Mouse (Mus musculus) CH12.LX (cell line): Measurements from ENCODE around the gene 4930595D18Rik. TPM values are rescaled to one million over a fixed set of nuclear protein-coding genes. Genes with fewer than 3 reads are reported as not detected.

ENCODE experiments used
- DNase-seq: peaks from one replicate; pipeline ENCODE4 v3.0.0-alpha.2; 2013; ENCODE audit errors: extremely low read depth
- H3K27ac ChIP-seq: 2 replicates; pipeline ENCODE4 v1.5.1; 2012; ENCODE audit warnings: low read depth, mild to moderate bottlenecking, control low read depth, moderate library complexity; ENCODE audit not compliant: insufficient read depth
- H3K27me3 ChIP-seq: replicated peaks from 2 replicates; pipeline ENCODE3; 2012; ENCODE audit warnings: inconsistent platforms
- H3K36me3 ChIP-seq, 2 experiments: replicated peaks in 1 of 2; 2 replicates each; pipeline versions ENCODE3 to v1.6.1; 2012; ENCODE audit warnings: inconsistent platforms in 1 of 2, low read length in 1 of 2, mild to moderate bottlenecking in 1 of 2, mixed read lengths in 1 of 2, moderate library complexity in 1 of 2; ENCODE audit not compliant: control insufficient read depth in 1 of 2, insufficient read depth in 1 of 2
- H3K4me1 ChIP-seq, 2 experiments: 2 replicates each; pipeline ENCODE4 v1.6.1; 2012; ENCODE audit warnings: inconsistent platforms in 1 of 2, moderate library complexity in 1 of 2; ENCODE audit not compliant: insufficient read depth in 2 of 2, control insufficient read depth in 1 of 2
- H3K4me2 ChIP-seq: 2 replicates; pipeline ENCODE4 v1.6.1; 2012; ENCODE audit warnings: low read depth, mild to moderate bottlenecking, control low read depth; ENCODE audit not compliant: poor library complexity, insufficient read depth, severe bottlenecking
- H3K4me3 ChIP-seq, 3 experiments: fragments of 150-350 bp in 1 of 3; sonication (generic) in 1 of 3; replicated peaks in 1 of 3; 2 replicates each; pipeline versions ENCODE3 to v1.5.1; 2011 to 2012; ENCODE audit warnings: low read depth in 2 of 3, low read length in 2 of 3, mild to moderate bottlenecking in 2 of 3, moderate library complexity in 2 of 3, control low read depth in 1 of 3, improper control_type of control experiment in 1 of 3, inconsistent platforms in 1 of 3, mixed read lengths in 1 of 3; ENCODE audit not compliant: poor library complexity in 1 of 3
- H3K79me2 ChIP-seq: replicated peaks from 2 replicates; pipeline ENCODE4 v1.6.1; 2012; ENCODE audit warnings: mild to moderate bottlenecking, moderate library complexity; ENCODE audit not compliant: control insufficient read depth, poor library complexity, insufficient read depth, severe bottlenecking; ENCODE audit errors: extremely low read depth
- H3K9ac ChIP-seq: 2 replicates; pipeline ENCODE4 v1.6.1; 2012; ENCODE audit warnings: low read depth, mild to moderate bottlenecking, control low read depth, moderate library complexity; ENCODE audit not compliant: insufficient read depth
- H3K9me3 ChIP-seq: replicated peaks from 2 replicates; pipeline ENCODE3; 2012; ENCODE audit warnings: low read length, inconsistent platforms, mixed read lengths
- BHLHE40 ChIP-seq: IDR thresholded peaks from 2 replicates; pipeline ENCODE4 v1.6.1; 2011; ENCODE audit warnings: mild to moderate bottlenecking, low read depth, low read length, improper control_type of control experiment
- CHD2 ChIP-seq: IDR thresholded peaks from 2 replicates; pipeline ENCODE4 v1.6.1; 2011; ENCODE audit warnings: low read length, improper control_type of control experiment
- ELF1 ChIP-seq: IDR thresholded peaks from 2 replicates; pipeline ENCODE4 v1.6.1; 2014; ENCODE audit warnings: low read depth, mild to moderate bottlenecking, inconsistent platforms, low read length, improper control_type of control experiment
- IRF4 ChIP-seq: IDR thresholded peaks from 2 replicates; pipeline ENCODE4 v1.6.1; 2014; ENCODE audit warnings: low read depth, mild to moderate bottlenecking, inconsistent platforms, low read length, improper control_type of control experiment
- JUN ChIP-seq: IDR thresholded peaks from 2 replicates; pipeline ENCODE4 v1.6.1; 2011; ENCODE audit warnings: low read depth, mild to moderate bottlenecking, low read length, improper control_type of control experiment, moderate library complexity; ENCODE audit not compliant: insufficient read depth
- JUND ChIP-seq: conservative IDR thresholded peaks from 2 replicates; pipeline ENCODE4 v1.6.1; 2011; ENCODE audit warnings: low read depth, low read length, improper control_type of control experiment
- KAT2A ChIP-seq: IDR thresholded peaks from 2 replicates; pipeline ENCODE4 v1.6.1; 2012; ENCODE audit warnings: low read length, improper control_type of control experiment, inconsistent platforms; ENCODE audit not compliant: insufficient replicate concordance
- MAFK ChIP-seq: IDR thresholded peaks from 2 replicates; pipeline ENCODE4 v1.6.1; 2011; ENCODE audit warnings: low read length, improper control_type of control experiment; ENCODE audit not compliant: insufficient replicate concordance
- MAZ ChIP-seq: IDR thresholded peaks from 2 replicates; pipeline ENCODE4 v1.6.1; 2012; ENCODE audit warnings: low read depth, mild to moderate bottlenecking, inconsistent platforms, low read length, improper control_type of control experiment, moderate library complexity
- MEF2A ChIP-seq: IDR thresholded peaks from 2 replicates; pipeline ENCODE4 v1.6.1; 2014; ENCODE audit warnings: low read depth, mild to moderate bottlenecking, inconsistent platforms, low read length, improper control_type of control experiment, borderline replicate concordance
- MYC ChIP-seq: IDR thresholded peaks from 2 replicates; pipeline ENCODE4 v1.6.1; 2011; ENCODE audit warnings: low read depth, mild to moderate bottlenecking, improper control_type of control experiment, low read length
- POLR2A ChIP-seq: IDR thresholded peaks from 2 replicates; pipeline ENCODE4 v1.6.1; 2011; ENCODE audit warnings: low read depth, mild to moderate bottlenecking, improper control_type of control experiment, low read length
- POLR2AphosphoS2 ChIP-seq: IDR thresholded peaks from 2 replicates; pipeline ENCODE4 v1.6.1; 2011; ENCODE audit warnings: low read depth, low read length, improper control_type of control experiment
- RCOR1 ChIP-seq: conservative IDR thresholded peaks from 2 replicates; pipeline ENCODE4 v1.6.1; 2012; ENCODE audit warnings: low read depth, mild to moderate bottlenecking, inconsistent platforms, low read length, improper control_type of control experiment
- SIN3A ChIP-seq: IDR thresholded peaks from 2 replicates; pipeline ENCODE4 v1.6.1; 2012; ENCODE audit warnings: low read length, improper control_type of control experiment, inconsistent platforms
- SMC3 ChIP-seq: IDR thresholded peaks from 2 replicates; pipeline ENCODE4 v1.6.1; 2011; ENCODE audit warnings: low read depth, low read length, improper control_type of control experiment
- TCF12 ChIP-seq: IDR thresholded peaks from 2 replicates; pipeline ENCODE4 v1.6.1; 2014; ENCODE audit warnings: low read depth, mild to moderate bottlenecking, inconsistent platforms, low read length, improper control_type of control experiment
- USF1 ChIP-seq: IDR thresholded peaks from 2 replicates; pipeline ENCODE4 v1.6.1; 2014; ENCODE audit warnings: low read depth, mild to moderate bottlenecking, inconsistent platforms, low read length, improper control_type of control experiment
- USF2 ChIP-seq: conservative IDR thresholded peaks from 2 replicates; pipeline ENCODE4 v1.6.1; 2011; ENCODE audit warnings: low read depth, low read length, improper control_type of control experiment
- ZKSCAN1 ChIP-seq: IDR thresholded peaks from 2 replicates; pipeline ENCODE4 v1.6.1; 2012; ENCODE audit warnings: low read depth, inconsistent platforms, low read length, improper control_type of control experiment, borderline replicate concordance
- dilution Hi-C: fragments of 300-500 bp; cut with MboI; formaldehyde crosslinking; loops from 2 replicates; pipeline ENCODE4 v1.14.3; 2020; ENCODE audit warnings: low sequenced_read_pairs; ENCODE audit not compliant: extremely low pct_unique_long_range_greater_than_20kb, extremely low pct_ligation_motif_present
- in situ Hi-C: fragments of 300-500 bp; cut with MboI; formaldehyde crosslinking; loops from 3 replicates; pipeline ENCODE4 v1.14.3; 2019; ENCODE audit warnings: low sequenced_read_pairs, low pct_ligation_motif_present, low pct_unique_long_range_greater_than_20kb, mixed read lengths
- polyA plus RNA-seq: library from polyadenylated mRNA; unstranded; fragments of >175 nt; gene quantifications from 2 replicates; pipeline ENCODE4 v1.2.1, GENCODE M21; 2012; ENCODE audit warnings: low read depth; ENCODE audit not compliant: insufficient read length
- total RNA-seq, 2 experiments: library from RNA; depleted of rRNA; stranded (reverse); fragments of 300-350 nt in 1 of 2; fragments of >200 nt in 1 of 2; gene quantifications; 2 replicates each; pipeline ENCODE4 v1.2.3; 2012 to 2014

4930595D18Rik gene
- not detected in 2 replicates for total RNA-seq (2012; rRNA removed)
- total RNA-seq (2014; rRNA removed) = 0.43 TPM in 1 of 2 replicates, not detected in the other
- polyA plus RNA-seq = 0.57 and 0.61 TPM in 2 replicates

DNA sequence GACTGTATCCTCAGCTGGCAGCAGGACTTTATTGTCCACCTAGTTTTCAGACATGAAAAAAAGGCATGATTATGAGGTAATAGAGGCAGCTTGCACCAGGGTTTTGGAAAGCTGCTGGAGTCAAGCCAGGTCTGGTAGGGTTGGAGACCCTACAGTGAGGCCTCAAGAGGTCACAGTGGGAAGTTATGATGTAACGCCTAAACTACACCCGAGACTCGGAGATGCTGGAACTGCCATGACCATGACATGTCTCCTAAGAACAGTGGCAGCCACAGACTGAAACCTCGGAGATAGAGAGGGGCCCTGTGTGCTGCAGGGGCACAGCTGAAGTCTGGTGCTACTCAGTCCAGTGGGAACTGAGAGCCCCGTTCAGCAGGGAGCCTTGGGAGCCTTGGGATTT, at the start of gene 4930595D18Rik:
Gene 4930595D18Rik, minus strand, starts transcription at position 16 of the 400 bp plus-strand sequence.
- no peaks in the 10 kb centered on the region for H3K27me3 ChIP-seq
- no peak within 1 kb of the TSS for H3K27ac ChIP-seq
- dilution Hi-C loops (no loop called here), in situ Hi-C loops (no loop called here)
- TF ChIP-seq JUND (no peak), CHD2 (no peak), MEF2A (no peak), MAZ (no peak), SMC3 (no peak), MYC (no peak), TCF12 (no peak), SIN3A (no peak), MAFK (no peak), USF1 (no peak), USF2 (no peak), IRF4 (no peak), RCOR1 (no peak), POLR2A (no peak)
- H3K9ac ChIP-seq = no peak within 1 kb of the TSS
- H3K4me2 ChIP-seq = no peak within 1 kb of the TSS
- H3K36me3 ChIP-seq = peaks cover 12 to 70% of the 10 kb centered on the region in 2 experiments
- peaks cover 49% of the 10 kb centered on the region for H3K79me2 ChIP-seq
- no peak within 1 kb of the TSS for H3K4me3 ChIP-seq
- peaks cover 11 to 80% of the 10 kb centered on the region in 2 experiments for H3K4me1 ChIP-seq
- no peak for DNase-seq
- H3K9me3 ChIP-seq = no peaks in the 10 kb centered on the region

DNA sequence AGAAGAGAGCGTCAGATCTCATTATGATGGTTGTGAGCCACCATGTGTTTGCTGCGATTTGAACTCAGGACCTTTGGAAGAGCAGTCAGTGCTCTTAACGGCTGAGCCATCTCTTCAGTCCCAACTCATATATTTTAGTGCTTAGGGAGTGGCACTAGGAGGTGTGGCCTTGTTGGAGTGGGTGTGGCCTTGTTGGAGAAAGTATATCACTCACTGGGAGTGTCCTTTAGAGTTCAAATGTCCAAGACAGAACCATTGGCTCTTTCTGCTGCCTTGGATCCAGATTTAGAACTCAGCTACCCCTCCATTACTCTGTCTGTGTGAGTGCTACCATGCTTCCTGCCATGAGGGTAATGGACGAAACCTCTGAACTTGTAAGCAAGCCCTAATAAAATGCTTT, 49.5 kb upstream of the 4930595D18Rik start:
- Histone ChIP-seq H3K36me3 (peaks cover 43 to 88% of the 10 kb centered on the region in 2 experiments), H3K4me3 (no peak overlapping the region), H3K79me2 (peaks cover 9% of the 10 kb centered on the region; the same call in 1 of the 2 replicates), H3K9ac (no peak overlapping the region), H3K4me1 (peaks cover 13 to 25% of the 10 kb centered on the region in 2 experiments), H3K9me3 (no peaks in the 10 kb centered on the region), H3K27ac (no peak overlapping the region), H3K27me3 (no peaks in the 10 kb centered on the region), H3K4me2 (no peak overlapping the region)
- in situ Hi-C loops = no loop called here
- dilution Hi-C loops = no loop called here
- no peak for DNase-seq
- TF ChIP-seq KAT2A = no peak
- TF ChIP-seq BHLHE40 = no peak
- TF ChIP-seq ELF1 = no peak
- TF ChIP-seq USF1 = no peak
- TF ChIP-seq POLR2AphosphoS2 = no peak
- TF ChIP-seq SMC3 = no peak
- TF ChIP-seq ZKSCAN1 = no peak
- TF ChIP-seq JUN = no peak
- TF ChIP-seq USF2 = no peak
- TF ChIP-seq MAZ = no peak
